Mouse (Mus musculus) R1 (cell line): Measurements from ENCODE around the gene Zc3h4.

Source experiments
- DNase-seq: peaks from one replicate; pipeline ENCODE4 v3.0.0-alpha.2; 2018; ENCODE audit warnings: low read depth, low spot score

The Zc3h4 gene

DNA sequence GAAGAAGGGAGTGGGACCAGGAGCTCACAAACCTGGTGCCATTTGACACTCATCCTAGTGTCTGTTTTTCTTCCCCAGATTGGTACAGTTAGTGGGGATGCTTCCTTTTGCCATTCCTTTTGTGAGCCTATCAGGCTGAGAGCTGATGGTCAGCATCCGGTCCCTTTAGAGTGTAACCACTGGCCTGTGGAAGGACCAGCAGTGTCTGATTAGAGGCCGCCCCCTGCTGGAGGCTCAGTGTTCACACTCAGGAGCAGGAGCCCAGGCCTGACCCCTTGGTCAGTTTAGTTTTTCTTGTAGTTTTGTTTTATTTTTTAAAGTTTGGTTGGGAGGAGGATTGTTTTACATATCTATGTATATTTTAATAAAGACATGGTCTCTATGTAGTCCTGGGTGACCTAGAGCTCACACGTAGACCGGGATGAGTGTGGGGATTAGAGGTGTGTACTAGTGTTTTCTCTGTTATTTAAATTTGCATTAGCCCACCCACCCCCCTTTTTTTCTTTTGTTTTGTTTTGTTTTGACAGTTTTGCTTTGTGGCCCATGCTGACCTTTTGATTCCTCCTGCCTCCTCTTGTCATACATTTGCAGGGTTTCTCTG is 25.5 kb downstream of the Zc3h4 start:
- DNase-seq: peak; percentile 62

DNA sequence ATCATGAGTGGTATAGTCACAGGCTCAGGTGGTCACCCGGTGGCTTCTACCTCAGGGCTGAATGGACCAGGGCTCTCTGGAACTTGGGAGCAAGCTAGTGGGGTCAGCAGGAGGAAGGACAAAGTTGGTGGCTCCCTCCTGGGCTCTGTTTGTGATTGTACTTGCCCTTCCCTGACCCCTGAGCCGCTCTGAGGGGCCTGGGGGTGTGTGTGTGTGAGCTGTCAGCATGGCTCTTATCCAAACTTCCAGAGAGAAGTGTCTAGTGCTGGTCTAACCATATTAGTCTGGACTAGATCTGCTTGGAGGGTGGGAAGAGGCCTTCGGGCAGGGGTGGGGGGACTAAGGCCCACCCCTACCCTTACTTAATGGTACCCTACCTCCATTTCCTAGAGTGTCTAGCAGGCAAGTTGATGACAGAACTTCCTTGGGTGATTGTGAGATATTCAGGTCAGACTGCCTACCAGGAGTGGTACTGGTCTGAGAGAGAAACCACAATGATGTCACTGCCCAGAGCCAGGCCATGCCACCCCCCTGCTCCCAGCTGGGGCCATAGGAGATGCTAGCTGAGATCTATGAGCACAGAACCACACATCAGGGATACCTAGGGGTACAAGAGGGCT is 32.8 kb downstream of the Zc3h4 start:
- DNase-seq: no peak

DNA sequence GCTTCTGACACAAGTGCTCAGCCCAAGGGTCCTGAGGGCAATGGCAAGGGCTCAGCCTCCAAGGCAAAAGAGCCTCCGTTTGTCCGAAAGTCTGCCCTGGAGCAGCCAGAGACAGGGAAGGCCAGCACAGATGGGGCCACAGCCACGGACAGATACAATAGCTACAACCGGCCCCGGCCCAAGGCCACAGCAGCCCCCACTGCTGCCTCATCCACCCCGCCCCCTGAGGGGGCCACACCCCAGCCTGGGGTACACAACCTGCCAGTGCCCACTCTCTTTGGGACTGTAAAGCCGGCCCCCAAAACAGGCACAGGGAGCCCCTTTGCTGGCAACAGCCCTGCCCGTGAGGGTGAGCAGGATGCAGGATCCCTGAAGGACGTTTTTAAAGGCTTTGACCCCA is 34.4 kb downstream of the Zc3h4 start:
- no peak for DNase-seq

DNA sequence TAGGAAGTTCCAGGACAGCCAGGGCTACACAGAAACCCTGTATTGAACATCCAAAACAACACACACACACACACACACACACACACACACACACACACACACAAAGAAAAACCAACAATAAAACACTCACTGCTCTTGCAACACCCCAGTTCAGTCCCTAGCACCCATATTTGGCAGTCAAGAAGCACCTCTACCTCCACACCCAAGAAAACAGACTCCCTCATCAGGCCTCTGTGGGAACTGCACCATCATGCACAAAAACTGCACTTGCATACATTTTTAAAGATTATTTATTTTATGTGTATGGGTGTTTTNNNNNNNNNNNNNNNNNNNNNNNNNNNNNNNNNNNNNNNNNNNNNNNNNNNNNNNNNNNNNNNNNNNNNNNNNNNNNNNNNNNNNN is 40.5 kb downstream of the Zc3h4 start:
- peak; percentile 52 for DNase-seq

DNA sequence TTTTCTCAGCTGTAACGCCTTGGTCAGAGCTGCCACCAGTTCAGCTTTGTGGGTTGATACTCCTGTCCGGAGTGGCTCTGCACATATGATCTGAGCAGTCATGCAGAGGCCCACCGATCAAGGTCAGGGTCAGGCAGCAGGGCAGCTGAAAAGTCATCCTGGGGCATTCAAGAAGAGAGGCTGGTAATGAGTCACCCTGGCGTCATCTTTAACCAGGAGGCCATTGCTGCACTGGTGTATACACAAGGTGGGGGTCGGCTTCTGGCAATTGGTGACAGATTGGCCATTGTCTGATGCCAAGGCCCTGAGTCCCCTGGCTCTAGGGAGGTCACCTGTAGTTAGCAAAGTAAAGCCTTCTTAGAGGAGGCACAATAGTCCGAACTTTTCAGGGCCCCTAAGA is 50.9 kb downstream of the Zc3h4 start:
- no peak for DNase-seq

DNA sequence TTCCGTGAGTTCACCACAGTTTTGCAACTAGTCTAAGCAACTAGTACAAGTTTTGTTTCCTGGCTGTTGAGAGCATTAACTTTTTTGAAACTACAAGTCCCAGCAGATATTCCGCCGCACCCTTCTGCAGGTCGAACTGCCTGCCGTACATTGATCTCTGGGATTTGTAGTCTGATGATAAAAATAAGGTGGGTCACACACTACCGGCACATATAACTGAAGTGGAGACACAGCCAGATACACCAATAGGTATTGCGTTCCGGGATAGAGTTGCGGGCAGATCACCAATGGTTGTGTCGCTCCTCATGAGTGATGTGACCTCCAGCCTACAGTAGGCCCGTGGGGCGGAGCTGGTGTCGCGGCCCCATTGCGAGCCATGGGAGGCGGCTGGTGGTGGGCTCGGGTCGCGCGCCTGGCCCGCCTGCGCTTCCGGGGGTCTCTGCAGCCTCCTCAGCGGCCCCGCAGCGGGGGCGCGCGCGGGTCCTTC is 51.9 kb downstream of the Zc3h4 start, which contains the start of gene Tmem160:
Gene Tmem160 (plus strand): TSS at position 193 of the 487 bp plus-strand sequence.
- DNase-seq: peak; percentile 99

DNA sequence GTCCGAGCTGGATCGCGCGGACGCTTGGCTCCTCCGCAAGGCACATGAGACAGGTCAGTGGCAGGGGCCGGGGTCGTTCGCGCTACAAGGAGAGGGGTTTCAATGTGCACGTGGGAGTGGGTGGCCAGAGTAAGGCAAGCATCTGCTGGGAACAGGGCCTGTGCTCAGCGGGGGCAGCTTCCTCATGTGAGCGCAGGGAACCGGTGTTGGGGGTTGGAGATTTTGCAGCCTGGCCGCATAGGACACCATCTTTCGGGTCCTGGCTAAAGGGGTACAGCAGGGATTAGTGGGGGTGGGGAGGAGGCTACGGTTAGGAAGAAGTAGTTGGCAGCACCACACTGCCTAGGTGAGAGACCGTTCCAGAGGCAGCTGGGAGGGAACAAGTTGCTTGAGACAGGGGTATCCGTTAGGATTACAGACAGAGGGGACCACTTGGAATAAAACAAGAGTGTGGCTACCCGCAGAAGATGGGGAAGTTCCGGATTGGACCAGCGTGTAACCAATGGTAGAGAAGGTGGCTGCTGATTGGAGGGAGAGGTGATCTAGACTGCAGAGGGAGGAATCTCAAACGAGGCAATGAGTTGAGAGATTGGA is 52.5 kb downstream of the Zc3h4 start:
- peak; percentile 92 for DNase-seq

DNA sequence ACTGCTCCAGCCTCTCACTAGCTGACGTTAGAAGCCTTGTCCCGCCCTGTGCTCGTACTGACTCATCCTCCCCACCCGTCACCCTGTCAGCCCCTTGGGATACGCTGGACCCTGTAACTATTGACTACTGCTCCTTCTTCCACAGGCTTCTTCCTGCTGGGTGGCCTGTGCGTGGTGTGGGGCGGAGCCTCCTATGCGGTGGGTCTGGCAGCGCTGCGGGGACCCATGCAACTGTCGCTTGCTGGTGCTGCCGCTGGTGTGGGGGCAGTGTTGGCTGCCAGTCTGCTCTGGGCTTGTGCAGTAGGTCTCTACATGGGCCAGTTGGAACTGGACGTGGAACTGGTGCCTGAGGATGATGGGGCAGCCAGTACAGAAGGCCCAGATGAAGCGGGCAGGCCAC is 54.3 kb downstream of the Zc3h4 start:
- DNase-seq: no peak

DNA sequence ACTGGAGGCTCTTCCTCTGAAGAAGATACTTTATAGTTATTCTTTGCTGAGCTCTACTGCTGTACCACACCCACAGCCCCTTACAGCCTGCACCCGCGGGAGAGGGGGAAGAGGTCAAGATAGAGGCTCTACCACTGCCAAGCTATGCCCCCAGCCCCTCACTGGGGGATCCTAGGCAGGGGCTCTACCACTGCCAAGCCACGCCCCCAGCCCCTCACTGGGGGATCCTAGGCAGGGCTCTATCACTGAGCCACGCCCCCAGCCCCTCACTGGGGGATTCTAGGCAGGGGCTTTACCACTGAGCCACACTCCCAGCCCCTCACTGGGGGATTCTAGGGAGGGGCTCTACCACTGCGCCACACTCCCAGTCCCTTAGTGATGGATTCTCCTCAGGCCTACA is 55.6 kb downstream of the Zc3h4 start:
- peak; percentile 62 for DNase-seq

DNA sequence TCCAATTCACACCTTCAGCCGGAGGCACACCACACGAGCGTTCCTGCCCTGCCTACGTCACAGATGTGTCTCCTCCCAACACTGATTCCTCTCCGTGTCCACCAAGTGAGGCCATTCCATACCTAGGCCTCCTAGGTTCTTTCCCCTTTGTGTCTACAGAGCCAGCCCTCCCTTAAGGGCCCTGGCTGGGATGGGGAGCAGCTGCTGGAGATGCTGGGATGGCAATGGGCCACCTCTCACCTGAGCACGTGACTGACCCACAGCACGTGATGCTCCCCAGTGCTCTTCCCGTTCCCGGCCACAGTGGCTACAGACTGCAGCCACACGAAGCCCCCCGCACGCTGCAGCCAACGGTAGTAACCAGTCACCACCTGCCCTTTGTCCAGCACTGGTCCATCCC is 59.9 kb downstream of the Zc3h4 start:
- no peak for DNase-seq

DNA sequence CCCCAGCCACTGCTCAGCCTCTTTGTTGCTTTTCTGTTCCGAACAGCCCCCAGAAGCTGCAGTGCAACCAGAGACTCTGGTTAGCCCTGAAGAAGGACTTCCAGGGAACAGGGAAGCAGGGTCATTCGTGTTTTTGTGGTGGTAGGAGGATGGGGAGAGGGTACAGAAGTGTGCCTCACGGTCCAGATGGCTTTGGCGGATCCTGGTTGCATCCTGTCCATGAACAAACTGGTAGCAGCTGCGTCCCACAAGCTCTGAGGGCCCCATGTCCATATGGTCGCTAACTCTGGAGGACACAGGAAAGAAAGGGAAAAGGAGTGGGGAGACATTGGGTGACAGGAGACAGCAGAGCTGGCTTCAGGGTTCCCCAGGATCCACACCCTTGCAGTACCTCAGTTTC is 60.4 kb downstream of the Zc3h4 start:
- no peak for DNase-seq

DNA sequence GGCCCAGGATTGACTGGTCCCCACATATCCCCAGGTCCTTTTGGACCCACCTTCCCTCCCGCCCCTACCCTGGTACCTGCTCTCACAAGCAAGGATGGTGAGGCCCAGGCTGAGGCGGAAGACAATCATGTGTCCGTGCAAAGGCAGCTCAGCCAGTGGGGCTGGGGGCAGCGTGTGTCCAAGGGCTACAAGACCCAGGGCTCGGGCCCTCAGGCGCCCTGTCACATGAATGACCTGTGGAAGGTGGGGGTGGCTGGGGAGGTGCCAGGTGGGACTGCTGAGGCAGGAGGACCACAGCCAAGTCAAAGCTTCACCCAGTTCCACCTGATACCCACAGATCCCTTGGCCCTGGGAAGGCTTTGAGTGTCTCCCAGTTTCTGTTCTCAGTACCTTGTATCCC is 61.0 kb downstream of the Zc3h4 start:
- DNase-seq: no peak

DNA sequence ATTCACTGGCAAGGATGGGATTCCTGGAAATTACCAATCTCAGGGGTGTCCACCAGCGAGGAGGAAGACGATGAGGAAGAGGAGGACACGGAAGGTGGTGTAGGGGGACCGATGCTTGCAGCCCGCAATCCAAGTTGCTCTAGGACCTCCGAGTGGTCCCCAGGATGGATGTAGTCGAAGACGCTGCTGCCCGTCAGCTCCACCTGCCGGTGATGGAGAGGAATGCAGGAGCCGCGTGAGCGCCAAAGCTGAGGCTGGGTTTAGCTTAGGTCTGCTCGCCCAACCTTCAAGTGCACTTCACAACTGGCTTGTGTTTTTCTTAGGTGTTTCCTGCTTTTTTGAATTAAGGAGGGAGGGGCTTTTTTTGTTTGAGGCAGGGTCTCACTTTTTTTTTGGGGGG is 62.5 kb downstream of the Zc3h4 start:
- peak; percentile 80 for DNase-seq

DNA sequence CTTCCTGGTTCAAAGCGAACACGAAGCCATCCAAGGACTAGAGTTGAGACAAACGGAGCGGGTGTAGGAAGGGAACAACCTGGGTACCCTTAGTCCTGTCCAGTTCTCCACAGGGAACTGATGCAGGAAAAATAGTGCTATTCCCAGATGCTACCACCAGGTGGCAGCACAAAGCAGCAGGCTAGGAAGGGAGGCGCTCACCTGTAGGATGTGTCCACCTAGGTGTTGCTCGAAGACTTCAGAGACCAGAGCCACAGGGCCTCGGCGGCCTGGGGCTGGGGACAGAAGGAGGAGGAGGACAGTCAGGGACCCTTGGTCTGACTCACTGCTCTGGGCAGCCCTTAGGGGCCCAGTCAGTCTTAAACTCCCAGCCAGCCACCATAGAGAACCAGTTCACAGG is 64.5 kb downstream of the Zc3h4 start:
- DNase-seq: peak; percentile 77

DNA sequence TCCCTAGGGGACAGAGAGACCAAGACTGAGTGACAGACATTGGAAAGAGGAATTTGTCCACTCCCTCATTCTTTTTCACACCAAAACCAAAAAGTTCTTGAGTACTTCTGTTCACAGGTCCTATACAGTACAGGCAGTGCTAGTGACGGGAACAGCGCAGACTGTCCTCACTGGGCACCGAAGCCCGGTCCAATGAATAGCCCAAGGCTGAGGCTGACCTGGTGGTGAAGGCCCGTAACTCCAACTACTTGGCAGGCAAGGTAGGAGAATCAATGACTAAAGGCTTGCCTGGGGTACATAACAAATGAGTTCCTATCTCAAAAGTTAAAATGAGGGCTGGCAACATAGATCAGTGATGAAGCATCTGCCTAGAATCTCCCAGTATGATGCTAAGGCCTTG is 64.9 kb downstream of the Zc3h4 start:
- DNase-seq: no peak

DNA sequence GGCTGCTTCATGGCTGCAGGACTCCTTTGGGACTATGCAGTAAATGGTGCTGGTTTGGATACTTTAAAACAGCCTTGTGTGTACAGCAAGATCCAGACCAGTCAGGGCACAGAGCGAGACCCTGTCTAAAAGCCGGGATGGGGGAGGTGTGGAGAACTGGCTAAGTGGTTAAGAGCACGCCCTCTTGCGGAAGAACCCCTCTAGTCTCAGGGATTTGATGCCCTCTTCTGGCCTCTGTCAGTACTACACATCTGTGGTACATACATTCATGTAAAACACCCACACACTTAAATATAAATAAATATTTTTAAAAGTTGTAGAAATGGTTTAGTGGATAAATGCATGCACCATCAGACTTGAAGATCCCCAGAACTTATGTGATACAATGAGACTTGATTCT is 65.9 kb downstream of the Zc3h4 start:
- peak; percentile 89 for DNase-seq

DNA sequence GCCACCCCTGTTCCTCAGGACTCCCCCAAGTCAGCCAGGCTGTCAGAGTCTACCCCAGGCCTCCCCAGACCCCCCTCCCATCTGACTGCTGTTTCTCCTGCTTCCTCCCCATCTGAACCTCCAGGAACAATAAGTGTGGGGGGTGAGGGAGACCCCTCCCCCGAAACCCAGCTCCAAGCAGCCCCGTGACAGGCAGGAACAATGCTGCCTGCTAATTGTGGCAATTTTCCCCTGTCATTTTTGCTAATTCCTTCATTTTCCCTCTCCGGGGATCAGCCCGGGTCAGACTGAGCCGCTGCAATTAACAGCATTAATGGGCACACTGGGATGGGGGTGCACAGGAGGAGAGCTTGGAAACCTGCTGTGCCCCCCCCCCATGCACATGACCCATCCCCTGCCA is 67.4 kb downstream of the Zc3h4 start:
- DNase-seq: no peak

DNA sequence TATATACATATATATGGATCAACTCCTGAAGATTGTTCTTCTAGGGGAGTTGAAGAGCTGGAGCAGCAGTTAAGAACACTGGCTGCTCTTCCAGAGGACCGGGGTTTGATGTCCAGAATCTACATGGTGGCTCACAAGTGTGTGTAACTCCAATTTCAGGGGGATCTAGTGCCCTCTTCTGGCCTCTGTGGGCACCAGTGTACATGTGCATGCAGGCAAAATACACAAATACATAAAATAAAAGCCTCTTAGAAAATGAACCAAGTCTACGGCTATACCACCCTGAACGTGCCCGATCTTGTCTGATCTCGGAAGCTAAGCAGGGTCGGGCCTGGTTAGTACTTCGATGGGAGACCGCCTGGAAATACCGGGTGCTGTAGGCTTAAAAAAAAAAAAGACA is 70.8 kb downstream of the Zc3h4 start:
- peak; percentile 49 for DNase-seq

DNA sequence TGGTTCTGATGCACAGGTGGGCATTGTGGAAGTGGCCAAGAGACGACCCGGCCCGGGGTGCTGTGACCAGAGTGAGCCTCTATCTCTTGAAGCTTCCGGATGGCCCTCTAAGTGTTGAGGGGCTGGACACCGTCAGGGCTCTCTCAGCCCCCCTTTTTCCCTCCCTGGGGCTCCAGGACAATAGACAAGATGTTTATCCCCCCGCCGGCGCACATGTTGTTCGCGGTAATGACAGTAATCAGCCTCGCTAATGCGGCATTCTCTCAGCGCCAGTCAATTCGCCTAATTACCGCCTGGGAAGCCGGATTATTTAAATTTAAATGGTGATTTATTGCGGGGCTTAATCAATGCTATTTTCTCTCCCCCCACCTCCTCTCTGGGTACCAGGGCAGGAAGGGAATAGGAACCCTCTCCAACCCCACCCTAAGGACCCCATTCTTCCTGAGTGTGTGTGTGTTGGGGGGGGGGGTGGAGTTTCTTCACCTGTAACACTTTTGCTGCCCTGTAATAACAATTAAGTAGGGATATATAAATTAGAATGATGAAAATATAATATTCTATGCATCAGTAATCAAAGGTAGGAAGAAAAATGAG is 71.5 kb downstream of the Zc3h4 start:
- no peak for DNase-seq

DNA sequence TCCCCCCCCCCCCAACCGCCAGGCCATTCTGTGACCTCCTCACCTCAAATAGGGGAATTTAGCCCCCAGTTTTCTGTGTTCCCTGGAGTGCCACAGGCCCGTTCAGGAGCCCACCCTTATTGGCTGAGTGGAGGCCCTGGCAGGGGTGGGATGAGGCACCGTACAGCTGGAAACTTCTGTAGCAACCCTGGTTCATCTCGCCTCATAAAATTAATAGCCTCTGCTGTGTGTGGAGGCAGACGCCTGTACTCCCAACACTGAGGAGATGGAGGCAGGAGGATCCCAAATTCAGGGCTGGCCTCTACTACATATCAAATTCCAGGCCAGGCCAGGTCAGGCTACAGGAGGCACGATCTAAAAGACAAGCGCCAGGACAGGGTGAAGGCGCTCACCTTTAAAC is 73.1 kb downstream of the Zc3h4 start:
- DNase-seq: no peak

DNA sequence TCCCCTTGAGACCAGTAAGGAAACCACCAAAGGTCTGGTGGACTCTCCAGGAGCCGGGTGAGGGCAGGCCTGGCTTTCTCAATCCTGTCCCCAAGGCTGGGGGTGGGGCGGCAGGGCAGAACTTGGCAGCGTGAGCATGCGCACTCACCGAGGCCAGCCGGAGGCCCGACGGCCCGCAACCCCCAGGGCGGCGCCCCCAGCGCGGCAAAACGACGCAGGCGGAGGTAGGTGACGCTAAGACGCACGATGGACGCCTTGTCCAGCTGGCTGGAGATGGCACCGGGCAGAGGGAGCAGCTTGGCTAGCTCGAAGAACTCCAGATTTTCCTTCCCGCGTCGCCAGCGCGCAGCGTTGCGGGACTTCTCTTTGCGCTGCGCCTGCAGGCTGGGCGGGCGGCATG is 73.7 kb downstream of the Zc3h4 start:
- DNase-seq: peak; percentile 42

DNA sequence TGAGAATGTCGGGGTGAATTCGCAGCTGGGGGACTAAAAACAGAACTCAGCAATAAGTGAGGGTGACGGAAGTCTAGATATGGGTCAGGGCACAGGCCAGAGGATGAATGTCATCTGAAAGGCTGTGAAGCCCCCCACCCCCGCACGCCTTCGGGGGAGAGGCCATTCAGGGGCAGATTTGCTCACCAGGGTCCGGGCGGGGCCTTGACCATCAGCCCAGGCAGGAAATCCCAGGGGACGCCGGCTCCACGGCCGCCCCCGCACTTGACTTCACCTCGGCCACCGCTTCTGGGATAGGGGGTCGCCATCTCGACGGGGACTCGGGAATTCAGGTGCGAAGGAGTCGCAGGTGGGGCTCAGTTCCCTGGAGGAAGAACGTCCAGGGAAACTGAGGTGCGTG is 74.6 kb downstream of the Zc3h4 start:
- DNase-seq: no peak
